Mouse (Mus musculus) neural tube, embryonic 14.5 days (tissue): Measurements from ENCODE around the gene Rbfox3. TPM values are rescaled to one million over a fixed set of nuclear protein-coding genes. Genes with fewer than 3 reads are reported as not detected.

ENCODE experiments used
- ATAC-seq: fragments of 200-750 bp; cut with Nextera tagmentation; 2 replicates; pipeline ENCODE4 v1.8.0; 2017; ENCODE audit warnings: low read depth, mild to moderate bottlenecking, moderate TSS enrichment, moderate library complexity
- H3K27ac ChIP-seq: fragments of 300-500 bp; sonication (generic); 2 replicates; pipeline ENCODE4 v1.5.1; 2014; ENCODE audit warnings: low read depth, mild to moderate bottlenecking, control low read depth, low read length, moderate library complexity, mixed read lengths
- H3K27me3 ChIP-seq: fragments of 300-500 bp; sonication (generic); 2 replicates; pipeline ENCODE4 v1.6.1; 2014; ENCODE audit warnings: low read length; ENCODE audit not compliant: control insufficient read depth, insufficient read depth
- H3K36me3 ChIP-seq: fragments of 300-500 bp; sonication (generic); 2 replicates; pipeline ENCODE4 v1.6.1; 2014; ENCODE audit warnings: low read length, mixed read lengths; ENCODE audit not compliant: control insufficient read depth, insufficient read depth
- H3K4me1 ChIP-seq: fragments of 300-500 bp; sonication (generic); 2 replicates; pipeline ENCODE4 v1.6.1; 2014; ENCODE audit warnings: low read length; ENCODE audit not compliant: control insufficient read depth, insufficient read depth
- H3K4me2 ChIP-seq: fragments of 300-500 bp; sonication (generic); 2 replicates; pipeline ENCODE4 v1.6.1; 2014; ENCODE audit warnings: mild to moderate bottlenecking, low read depth, low read length, control low read depth
- H3K4me3 ChIP-seq: fragments of 300-500 bp; sonication (generic); 2 replicates; pipeline ENCODE4 v1.5.1; 2014; ENCODE audit warnings: low read depth, low read length, control low read depth, mixed read lengths
- H3K9ac ChIP-seq: fragments of 300-500 bp; sonication (generic); replicated peaks from 2 replicates; pipeline ENCODE4 v1.6.1; 2014; ENCODE audit warnings: low read depth, mild to moderate bottlenecking, control low read depth, low read length, mixed read lengths
- H3K9me3 ChIP-seq: fragments of 300-500 bp; sonication (generic); 2 replicates; pipeline ENCODE4 v1.6.1; 2016; ENCODE audit warnings: low read length; ENCODE audit not compliant: control insufficient read depth
- WGBS: fragments of 180-500 bp; shearing (Covaris S2); extraction: QIAGEN DNeasy Blood & Tissue Kit; methylation state at CpG from one replicate; pipeline ENCODE4 v1.1.7; 2014; 5-methylcytosine and 5-hydroxymethylcytosine counted together
- polyA plus RNA-seq: library from polyadenylated mRNA; unstranded; fragments of >200 nt; fragmentation: Nextera tagmentation; extraction: Ambion mirVana; gene quantifications from 2 replicates; pipeline ENCODE4 v1.2.1, GENCODE M21; 2014

Gene Rbfox3
- polyA plus RNA-seq, 1 experiment from 2014 or later = 82.7 TPM

- no peak overlapping the region for H3K4me2 ChIP-seq
- H3K4me3 ChIP-seq = no peak overlapping the region
- 93% methylated on average over 13 of the region's 13 CpGs for WGBS
- H3K27ac ChIP-seq = no peak overlapping the region
- peaks cover 34% of the 10 kb centered on the region for H3K4me1 ChIP-seq
- ATAC-seq = no peak
- no peaks in the 10 kb centered on the region for H3K9me3 ChIP-seq
- H3K9ac ChIP-seq = no peak overlapping the region
- no peaks in the 10 kb centered on the region for H3K27me3 ChIP-seq
- no peaks in the 10 kb centered on the region for H3K36me3 ChIP-seq
Measured at GRCm38 (mm10) chr11:118878605-118879245, 32.7 kb downstream of the Rbfox3 start.

DNA sequence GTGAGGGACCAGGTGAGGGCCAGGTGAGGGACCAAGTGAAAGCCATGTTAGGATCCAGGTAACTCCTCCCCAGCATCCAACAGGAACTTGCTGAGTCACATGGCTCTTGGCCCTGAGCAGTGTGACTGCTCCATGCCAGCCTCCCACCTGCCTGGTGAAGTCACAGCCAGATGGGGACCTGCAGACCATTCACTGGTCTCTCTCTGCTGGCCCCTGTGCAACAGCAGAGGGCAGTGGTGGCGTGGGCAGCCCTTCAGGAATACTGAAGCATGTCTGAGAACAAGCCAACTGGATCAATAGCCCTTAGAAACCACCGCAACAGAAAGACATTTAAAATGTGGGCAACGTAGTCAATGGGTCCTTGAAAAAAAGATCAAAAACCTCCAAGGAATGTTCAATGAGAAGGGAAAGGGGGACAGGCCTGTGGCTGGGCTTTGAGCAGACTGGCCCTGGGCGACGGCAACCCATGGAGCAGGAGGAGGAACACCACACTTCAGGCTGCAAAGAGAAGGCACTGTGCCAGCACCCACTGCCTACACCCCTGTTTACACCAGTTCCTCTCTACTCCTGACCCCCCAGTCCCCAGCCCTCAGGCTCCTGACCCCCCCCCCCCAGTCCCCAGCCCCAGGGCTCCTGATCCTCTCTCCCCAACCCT is 36.0 kb downstream of the Rbfox3 start:
- Histone ChIP-seq H3K4me3 (no peak overlapping the region), H3K36me3 (no peaks in the 10 kb centered on the region), H3K27me3 (no peaks in the 10 kb centered on the region), H3K9ac (no peak overlapping the region; the same call in 1 of the 2 replicates), H3K4me1 (peaks cover 29% of the 10 kb centered on the region), H3K9me3 (no peaks in the 10 kb centered on the region), H3K27ac (peak overlapping the region; percentile 81), H3K4me2 (no peak overlapping the region)
- peak; percentile 61; the same call in 1 of the 2 replicates for ATAC-seq
- 34% methylated on average over 5 of the region's 5 CpGs for WGBS

DNA sequence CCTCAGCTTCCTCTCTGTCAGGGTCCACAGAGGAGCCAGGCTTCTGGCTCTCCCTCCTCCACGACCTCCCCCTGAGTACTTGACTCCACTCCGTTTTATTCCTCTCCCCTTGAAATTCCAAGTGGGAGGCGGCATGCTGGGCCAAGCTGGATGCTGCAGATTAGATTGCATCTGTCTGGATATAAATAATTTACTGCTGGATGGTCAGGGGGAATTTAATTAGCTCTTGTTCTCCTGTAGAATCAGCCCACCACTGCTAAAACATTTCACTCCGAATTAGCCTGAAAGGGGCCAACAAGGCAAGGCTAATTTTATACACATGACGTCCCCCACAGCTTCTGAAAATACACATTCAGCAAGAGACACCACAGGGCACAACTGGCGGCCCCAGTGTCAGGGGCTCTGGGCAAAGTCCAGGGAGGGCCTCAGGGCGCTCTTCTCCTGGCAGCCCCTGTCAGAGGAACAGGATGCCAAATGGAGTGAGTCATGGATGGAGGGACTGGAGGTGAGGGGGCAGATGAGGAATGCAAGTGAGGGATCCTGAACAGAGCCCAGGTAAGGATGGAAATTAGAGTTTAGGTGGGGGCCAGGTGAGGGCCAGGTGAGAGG is 36.8 kb downstream of the Rbfox3 start:
- no peak overlapping the region for H3K4me2 ChIP-seq
- ATAC-seq = peak; percentile 58; the same call in 1 of the 2 replicates

GRCm38 (mm10) chr11:118874022-118874421 is 37.4 kb downstream of the Rbfox3 start:
- H3K9ac ChIP-seq = no peak overlapping the region
- 0 out of 2 replicates have a peak overlapping the region, but pooled peaks have one; percentile 7 for H3K4me2 ChIP-seq

More for the DNA sequence above, 36.8 kb downstream of the Rbfox3 start:
- WGBS = 15% methylated on average over 7 of the region's 7 CpGs
- peak overlapping the region; percentile 81 for H3K27ac ChIP-seq
- no peaks in the 10 kb centered on the region for H3K27me3 ChIP-seq
- no peak overlapping the region for H3K4me3 ChIP-seq
- H3K4me1 ChIP-seq = peaks cover 29% of the 10 kb centered on the region
- no peaks in the 10 kb centered on the region for H3K9me3 ChIP-seq
- H3K9ac ChIP-seq = no peak overlapping the region
- no peaks in the 10 kb centered on the region for H3K36me3 ChIP-seq

GRCm38 (mm10) chr11:118871527-118871926 is 39.9 kb downstream of the Rbfox3 start:
- Histone ChIP-seq H3K9ac (no peak overlapping the region), H3K27me3 (no peaks in the 10 kb centered on the region), H3K4me3 (no peak overlapping the region), H3K4me1 (peaks cover 29% of the 10 kb centered on the region), H3K27ac (no peak overlapping the region), H3K36me3 (no peaks in the 10 kb centered on the region), H3K9me3 (no peaks in the 10 kb centered on the region), H3K4me2 (no peak overlapping the region)
- WGBS = 68% methylated on average over 10 of the region's 10 CpGs
- no peak for ATAC-seq

More at GRCm38 (mm10) chr11:118874022-118874421, 37.4 kb downstream of the Rbfox3 start:
- Histone ChIP-seq H3K27me3 (no peaks in the 10 kb centered on the region), H3K9me3 (no peaks in the 10 kb centered on the region), H3K4me1 (peaks cover 29% of the 10 kb centered on the region), H3K4me3 (no peak overlapping the region), H3K27ac (peak overlapping the region; percentile 81), H3K36me3 (no peaks in the 10 kb centered on the region)
- ATAC-seq = no peak
- 41% methylated on average over 11 of the region's 11 CpGs for WGBS

- WGBS = 61% methylated on average over 3 of the region's 3 CpGs
- H3K9ac ChIP-seq = no peak overlapping the region
- no peaks in the 10 kb centered on the region for H3K27me3 ChIP-seq
- H3K4me3 ChIP-seq = no peak overlapping the region
- 0 out of 2 replicates have a peak, but pooled peaks cover 1% of the 10 kb centered on the region for H3K4me1 ChIP-seq
- no peaks in the 10 kb centered on the region for H3K36me3 ChIP-seq
- H3K9me3 ChIP-seq = no peaks in the 10 kb centered on the region
- no peak overlapping the region for H3K27ac ChIP-seq
- no peak for ATAC-seq
- H3K4me2 ChIP-seq = no peak overlapping the region
Measured at GRCm38 (mm10) chr11:118863360-118863759, 48.0 kb downstream of the Rbfox3 start.

DNA sequence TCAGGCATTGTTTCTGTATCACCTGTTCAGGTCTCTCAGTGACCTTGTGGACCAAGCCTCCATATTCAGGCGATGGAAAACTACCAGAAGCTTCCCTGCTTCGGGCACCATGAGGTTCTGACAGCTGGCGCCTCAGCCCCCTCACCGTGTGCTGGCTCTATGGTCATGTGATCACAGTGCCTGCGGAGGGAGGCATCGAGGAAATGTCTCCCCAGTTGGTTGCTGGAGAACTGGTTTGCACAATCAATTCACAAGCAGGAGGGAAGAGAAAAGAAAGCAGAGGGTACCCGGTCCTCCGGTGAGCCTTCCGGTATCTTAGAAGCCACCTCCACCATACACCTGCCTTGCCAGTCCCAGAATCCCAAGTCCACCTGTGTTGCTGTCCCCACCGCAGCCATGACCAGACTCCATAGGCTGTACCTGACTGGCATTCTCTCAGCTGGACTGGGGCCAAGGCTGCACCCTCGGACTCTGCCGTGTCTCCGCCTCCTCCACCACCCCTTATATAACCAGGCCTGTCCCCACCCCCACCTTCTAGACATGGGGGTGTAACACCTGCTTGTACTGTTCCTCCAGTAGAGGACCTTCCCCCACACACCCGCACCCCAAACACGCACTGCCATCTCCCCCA is 49.5 kb downstream of the Rbfox3 start:
- Histone ChIP-seq H3K4me2 (no peak overlapping the region), H3K4me3 (no peak overlapping the region), H3K4me1 (0 out of 2 replicates have a peak, but pooled peaks cover 3% of the 10 kb centered on the region), H3K9ac (no peak overlapping the region), H3K27ac (no peak overlapping the region), H3K27me3 (no peaks in the 10 kb centered on the region), H3K36me3 (no peaks in the 10 kb centered on the region), H3K9me3 (no peaks in the 10 kb centered on the region)
- WGBS = 82% methylated on average over 15 of the region's 15 CpGs
- ATAC-seq = no peak

GRCm38 (mm10) chr11:118861246-118861645 is 50.2 kb downstream of the Rbfox3 start:
- H3K4me2 ChIP-seq = no peak overlapping the region
- H3K4me1 ChIP-seq = 0 out of 2 replicates have a peak, but pooled peaks cover 3% of the 10 kb centered on the region
- WGBS = 82% methylated on average over 6 of the region's 6 CpGs
- no peak overlapping the region for H3K27ac ChIP-seq
- no peak overlapping the region for H3K9ac ChIP-seq
- H3K9me3 ChIP-seq = no peaks in the 10 kb centered on the region
- no peaks in the 10 kb centered on the region for H3K27me3 ChIP-seq
- H3K36me3 ChIP-seq = no peaks in the 10 kb centered on the region
- ATAC-seq = no peak
- no peak overlapping the region for H3K4me3 ChIP-seq
